Mouse (Mus musculus) kidney, postnatal 4 days (tissue): ENCODE measurements around the gene Coro1b.

Source experiments
- DNase-seq, 2 experiments: peaks; one replicate each; pipeline ENCODE4 v3.0.0; 2021; ENCODE audit warnings: mixed read lengths in 2 of 2

The Coro1b gene

GRCm38 (mm10) chr19:4144550-4145498 is 3.6 kb upstream of the Coro1b start:
- no peak for DNase-seq

DNA sequence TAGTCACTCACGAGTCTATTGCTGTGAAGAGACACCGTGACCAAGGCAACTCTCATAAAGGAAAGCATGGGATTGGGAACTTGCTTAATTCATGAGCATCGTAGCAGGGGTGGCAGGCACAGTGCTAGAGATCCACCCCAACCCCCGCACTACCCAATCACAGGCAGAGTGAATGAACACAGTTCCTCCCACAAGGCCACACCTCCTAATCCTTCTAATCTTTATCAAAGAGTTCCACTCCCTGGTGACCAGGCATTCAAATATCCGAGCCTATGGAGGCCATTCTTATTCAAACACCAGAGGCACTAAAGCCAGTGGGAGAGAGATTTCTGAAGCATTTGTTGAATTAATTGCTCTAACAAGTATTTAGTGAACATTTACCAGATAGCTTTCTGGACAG is 2.5 kb upstream of the Coro1b start:
- no peak for DNase-seq

- DNase-seq, result no peak
These were observed 1.9 kb upstream of the Coro1b start for GRCm38 (mm10) chr19:4146366-4147021.

DNA sequence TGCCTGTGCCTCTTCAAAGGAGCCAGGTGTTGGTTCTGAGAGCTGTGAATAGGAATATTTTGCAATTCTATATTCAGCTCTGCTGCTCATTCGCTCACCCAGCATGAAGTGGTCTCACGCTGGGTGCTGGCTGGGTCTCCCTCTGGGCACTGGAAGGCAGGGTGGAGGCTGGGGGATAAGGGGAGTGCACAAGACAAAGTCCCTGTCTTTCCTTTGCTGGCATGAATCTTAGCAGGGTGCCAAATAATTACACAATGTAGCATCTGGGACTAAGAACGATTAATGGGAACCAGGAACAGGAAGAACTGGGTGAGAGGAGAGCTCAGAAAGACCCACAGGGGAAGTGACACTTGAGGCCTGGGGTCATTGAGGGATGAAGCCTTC is 1.4 kb upstream of the Coro1b start:
- DNase-seq, result no peak

DNA sequence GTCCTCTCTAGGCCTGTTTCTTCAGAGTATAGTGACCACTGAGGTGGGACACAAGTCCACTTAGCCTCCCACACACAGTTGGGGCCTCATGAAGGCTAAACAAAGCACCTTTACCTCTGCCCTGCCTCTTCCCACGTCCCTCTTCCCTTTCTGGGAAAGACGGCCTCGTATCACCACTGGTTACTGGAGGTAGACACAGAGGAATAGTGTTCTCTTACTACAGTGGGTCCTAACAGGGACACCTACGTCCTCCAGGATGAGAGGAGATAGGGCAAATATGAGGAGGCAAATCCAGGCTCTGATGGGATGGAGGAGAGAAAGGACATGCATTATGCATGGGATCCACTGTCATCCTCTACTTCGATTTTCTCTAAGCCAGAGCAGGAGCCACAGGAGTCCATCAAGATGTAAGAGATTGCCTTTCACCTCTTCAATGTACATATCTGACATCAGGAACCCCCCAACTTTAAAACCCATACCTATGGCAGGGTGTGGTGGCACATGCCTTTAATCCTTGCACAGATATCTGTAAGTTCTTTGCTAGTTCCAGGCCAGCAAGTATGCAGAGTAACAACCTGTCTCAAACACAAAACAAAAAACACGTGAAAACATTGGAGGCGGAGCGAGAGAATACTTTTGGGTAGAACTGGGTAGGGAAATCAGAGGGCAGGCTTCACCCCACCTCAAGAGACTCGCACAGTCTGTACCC is 483 bp upstream of the Coro1b start:
- DNase-seq, result no peak

- DNase-seq, result peak; percentile 41 to 58
These were observed 400 bp downstream of the Coro1b start for GRCm38 (mm10) chr19:4148819-4149218.

GRCm38 (mm10) chr19:4149283-4149682 is 864 bp downstream of the Coro1b start:
- no peak for DNase-seq

DNA sequence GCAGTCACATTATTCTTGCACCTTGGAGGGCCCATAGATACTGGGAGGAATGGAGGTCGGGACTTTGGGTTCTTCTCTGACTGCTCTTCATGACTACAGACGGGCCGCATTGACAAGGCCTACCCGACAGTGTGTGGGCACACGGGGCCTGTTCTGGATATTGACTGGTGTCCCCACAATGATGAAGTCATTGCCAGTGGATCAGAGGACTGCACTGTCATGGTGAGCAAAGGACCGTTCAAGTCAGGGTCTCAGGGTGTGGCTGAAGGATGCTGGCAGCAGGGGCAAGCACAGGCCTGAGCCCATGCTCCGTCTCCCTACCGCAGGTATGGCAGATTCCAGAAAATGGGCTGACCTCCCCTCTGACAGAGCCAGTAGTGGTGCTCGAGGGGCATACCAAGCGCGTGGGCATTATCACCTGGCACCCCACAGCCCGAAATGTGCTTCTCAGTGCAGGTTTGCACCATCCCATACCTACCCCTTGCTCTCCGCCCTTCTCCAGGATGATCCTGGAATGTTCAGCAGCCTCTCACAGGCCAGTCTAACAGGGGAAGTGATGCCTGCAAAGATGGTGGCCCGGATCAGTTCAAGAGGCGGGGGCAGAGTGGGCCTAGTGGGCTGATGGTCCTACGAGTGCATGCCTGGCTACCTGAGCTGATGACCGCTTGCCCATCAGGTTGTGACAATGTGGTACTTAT is 1.5 kb downstream of the Coro1b start:
- no peak for DNase-seq

GRCm38 (mm10) chr19:4150567-4151487 is 2.4 kb downstream of the Coro1b start:
- peak in 1 of 2 experiments; percentile 55 for DNase-seq

DNA sequence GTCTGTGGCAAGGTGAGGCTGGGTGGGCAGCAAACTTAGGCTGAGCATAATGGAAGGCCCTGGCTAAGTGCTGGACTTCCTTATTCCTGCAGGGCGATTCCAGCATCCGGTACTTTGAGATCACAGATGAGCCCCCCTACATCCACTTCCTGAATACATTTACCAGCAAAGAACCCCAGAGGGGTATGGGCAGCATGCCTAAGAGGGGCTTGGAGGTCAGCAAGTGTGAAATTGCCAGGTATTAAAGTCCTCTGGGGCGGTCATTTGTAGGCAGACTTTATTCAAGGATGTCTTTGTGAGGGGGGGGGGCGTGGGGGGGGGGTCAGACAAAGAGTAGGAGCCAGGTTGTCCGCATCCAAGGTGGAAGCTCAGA is 3.1 kb downstream of the Coro1b start:
- no peak for DNase-seq

DNA sequence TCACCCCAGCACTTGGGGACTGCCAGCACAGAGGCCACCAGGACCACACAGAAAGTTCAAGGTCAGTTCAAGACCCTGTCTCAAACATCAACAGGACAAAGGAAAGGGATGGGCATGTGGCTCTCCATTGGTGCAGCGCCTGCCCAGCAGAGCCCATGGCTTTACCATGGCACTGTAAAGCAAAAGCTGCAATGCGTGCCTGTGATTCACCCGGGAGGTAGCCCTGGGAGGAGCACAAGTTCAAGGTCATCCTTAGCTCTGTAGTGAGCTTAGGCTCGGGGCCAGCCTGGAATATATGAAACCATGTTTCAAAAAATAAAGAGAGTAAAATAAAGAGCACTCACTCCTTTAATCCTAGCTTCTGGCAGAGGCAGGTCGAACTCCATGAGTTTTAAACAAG is 3.5 kb downstream of the Coro1b start:
- no peak for DNase-seq

DNA sequence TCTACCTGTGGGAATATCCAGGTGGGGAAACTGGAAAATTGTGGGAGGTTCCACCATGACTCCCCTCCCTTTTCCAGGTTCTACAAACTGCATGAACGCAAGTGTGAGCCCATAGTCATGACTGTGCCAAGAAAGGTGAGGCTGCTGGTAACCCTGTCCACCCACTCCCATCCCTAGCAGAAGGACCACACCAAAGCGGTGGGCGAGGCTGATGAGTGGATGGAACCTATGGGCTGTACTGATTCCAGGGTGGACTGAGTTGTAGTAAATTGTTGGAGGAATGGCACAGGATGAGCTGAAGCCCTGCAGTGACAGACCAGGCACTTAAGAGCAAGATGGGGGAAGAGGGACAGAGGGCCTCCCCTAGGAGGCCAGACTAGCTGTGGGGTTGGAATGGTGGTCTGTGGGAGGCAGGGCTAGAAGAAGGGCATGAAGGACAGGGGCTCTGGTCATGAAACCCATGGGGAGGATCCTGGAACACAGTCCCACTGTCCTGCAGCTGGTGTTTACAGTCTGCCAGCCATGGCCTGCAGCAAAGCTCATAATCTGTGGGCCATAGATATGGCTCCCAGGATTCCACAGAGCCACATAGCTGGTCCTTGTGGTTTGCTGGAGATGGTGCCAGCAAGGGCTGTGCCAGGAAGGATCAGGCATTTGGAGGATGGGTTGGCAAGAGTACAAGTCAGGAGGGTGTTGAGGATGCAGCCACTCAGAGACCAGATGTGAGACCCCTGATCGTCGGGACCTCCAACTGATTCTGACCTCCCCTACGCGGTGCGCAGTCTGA is 4.2 kb downstream of the Coro1b start:
- DNase-seq, result no peak

GRCm38 (mm10) chr19:4153232-4153654 is 4.8 kb downstream of the Coro1b start, which contains the start of gene Ptprcap:
Gene Ptprcap, plus strand, starts transcription at chr19:4153604.
- no peak for DNase-seq

DNA sequence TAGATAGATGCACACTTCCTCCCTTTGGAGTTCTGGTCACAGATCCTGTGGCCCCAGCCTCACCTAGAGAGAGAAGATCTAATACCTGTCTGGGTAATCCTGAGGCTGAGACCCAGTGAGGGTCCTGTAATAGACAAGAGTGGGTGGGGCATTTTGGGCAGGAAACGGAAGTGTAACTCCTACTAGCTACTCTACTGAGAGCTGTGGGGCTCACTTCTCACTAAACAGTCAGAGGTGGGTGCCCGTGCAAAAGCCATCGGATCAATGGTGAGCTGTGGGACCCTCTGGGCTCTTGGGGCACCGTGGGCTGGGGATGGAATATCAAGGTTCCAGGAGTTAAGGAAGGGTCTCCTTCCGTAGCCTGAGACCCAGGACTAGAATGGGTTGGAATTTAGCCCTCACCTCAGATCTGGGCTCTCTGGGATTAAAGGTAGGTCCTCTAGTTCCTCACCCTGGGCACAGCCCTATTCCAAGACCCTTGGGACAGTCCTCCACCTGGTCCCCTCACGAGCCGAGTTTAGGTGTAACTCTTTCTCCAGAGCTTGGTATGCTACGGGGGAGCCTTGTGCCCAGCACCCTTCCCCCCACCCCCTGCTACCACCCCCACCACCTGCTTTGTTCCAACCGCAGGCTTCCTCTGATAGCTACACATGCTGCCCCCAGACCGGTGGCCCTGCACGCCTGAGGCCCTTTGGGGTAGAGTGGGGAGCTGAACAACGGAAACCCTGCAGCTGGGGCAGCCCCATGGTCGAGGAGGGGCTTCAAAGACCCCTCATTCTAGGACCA is 6.2 kb downstream of the Coro1b start:
- no peak for DNase-seq

DNA sequence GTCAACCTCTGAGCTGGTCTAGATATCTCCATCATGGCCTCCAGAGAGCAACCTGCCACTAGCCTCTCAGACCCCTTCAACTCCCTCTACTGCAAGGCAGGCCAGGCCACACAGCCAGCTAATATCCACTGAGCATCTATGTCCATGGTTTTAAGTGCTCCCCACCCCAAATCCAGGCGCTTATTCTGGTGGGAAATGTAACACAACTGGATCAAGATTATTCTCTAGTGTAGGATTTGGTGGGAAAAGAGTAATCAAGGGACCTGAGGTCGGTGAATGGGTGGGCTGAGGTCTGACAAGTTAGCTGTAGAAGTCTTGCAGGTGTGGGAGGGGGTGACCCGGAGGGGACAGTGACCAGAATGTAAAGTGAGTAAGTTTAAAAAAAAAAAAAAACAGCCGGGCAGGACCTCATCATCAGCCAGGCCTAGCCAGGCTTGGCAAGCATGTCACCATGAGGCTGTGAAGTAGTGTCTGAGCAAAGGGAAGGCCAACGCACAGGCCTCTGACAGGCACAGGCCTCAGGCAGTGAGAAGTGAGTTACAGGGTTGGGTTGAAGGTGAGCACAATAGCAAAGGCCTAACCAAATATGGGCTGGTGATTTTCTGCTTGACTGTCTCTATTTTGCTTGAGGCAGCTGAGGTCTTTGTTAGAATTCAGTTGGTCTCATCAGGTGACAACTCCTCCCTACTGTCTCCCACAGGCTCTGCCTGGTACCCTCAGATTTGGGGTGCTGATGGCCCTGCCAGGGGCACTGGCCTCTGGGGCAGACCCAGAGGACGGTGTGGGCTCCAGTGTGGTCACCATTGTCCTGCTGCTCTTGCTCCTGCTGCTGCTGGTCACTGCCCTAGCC is 7.0 kb downstream of the Coro1b start:
- DNase-seq, result no peak

- no peak for DNase-seq
These were observed 7.7 kb downstream of the Coro1b start for GRCm38 (mm10) chr19:4156073-4156579.

DNA sequence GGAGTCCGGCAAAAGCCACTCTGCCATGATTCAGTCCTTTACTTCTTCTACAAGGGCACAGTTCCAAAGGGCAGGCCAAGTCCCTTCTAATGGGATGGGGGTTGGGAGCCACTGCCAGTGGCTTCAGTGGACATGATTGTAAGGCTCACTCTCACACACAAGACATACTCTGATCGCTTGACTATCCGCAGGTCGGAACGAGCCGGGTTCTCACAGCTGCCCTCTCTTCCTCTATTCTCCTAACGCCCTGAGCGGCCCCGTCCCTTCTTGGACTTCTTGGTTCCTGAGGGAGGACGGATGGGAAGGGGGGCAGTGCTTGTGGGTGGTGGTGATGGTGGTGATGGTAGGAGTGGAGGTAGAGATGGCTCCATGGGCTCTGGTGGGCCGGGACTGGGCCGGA is 8.4 kb downstream of the Coro1b start:
- DNase-seq, result no peak

DNA sequence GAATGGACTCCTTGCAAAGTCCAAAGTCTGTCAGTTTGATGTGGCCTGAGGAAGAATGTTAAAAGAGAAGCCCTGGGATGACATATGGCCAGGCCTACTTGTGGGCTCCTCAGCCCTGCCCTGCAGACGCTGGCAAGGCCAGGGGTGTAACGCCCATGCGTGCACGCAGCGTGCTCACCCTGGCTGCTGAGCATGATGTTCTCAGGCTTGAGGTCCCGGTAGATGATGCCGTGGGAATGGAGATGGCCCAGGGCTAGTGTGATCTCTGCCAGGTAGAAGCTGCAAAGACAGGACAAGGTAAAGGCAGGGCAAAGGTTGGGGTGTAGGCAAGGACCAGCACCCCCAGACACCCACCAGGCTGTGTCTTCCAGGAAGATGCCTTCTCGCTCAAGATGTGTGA is 10.6 kb downstream of the Coro1b start:
- DNase-seq, result no peak
